Comparison of ENCODE assay signal across 1 mouse cellular context in the genomic region with DNA sequence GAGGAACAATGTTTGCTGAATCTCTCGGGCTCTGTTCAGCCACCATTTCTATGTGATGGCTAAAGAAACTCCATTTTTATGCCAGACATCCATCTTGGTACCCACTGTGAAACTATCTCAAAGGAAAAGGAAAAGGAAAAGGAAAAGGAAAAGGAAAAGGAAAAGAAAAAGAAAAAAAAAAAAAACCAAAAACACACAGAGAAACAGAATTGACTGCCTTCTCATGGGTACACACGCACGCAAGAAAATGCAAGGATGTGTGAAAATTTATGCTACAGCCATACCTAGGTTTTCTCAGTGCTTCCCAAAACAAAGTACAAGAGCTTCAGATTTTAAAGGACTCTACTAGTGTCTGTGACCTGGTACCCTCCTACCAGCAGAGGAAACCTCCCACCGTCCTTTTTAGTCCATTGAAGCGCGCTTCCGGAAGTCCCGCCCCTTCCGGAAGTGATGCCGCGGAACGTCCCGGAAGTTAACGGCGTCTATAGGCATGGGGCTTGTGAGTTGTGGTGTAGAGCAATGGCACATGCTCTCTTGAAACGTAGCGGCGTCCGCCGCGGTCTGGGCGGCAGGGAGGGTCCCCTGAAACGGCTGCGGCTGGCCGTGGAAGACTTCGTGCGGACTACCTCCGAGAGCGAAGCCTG.
TF ChIP-seq lines count a peak whose summit lies in the region.

Gene Nom1, plus strand, starts transcription at position 437 of the 644 bp plus-strand sequence.

TF ChIP-seq in CH12.LX, 34 proteins besides CTCF, POLR2A, EP300 and RAD21 (continued from another document):
- TF ChIP-seq IRF4 (IDR thresholded peaks at IDR 0.05; ENCODE audit: low read depth, low read length) (peak; percentile 31; the same call in 1 of the 2 replicates), BHLHE40 (IDR thresholded peaks at IDR 0.05; ENCODE audit: low read depth, low read length) (no peak), KAT2A (IDR thresholded peaks at IDR 0.05; ENCODE audit: insufficient replicate concordance, low read length) (peak; percentile 72; the same call in 1 of the 2 replicates), ELF1 (IDR thresholded peaks at IDR 0.05; ENCODE audit: low read depth, low read length) (peak; percentile 95), ZKSCAN1 (IDR thresholded peaks at IDR 0.05; ENCODE audit: borderline replicate concordance, low read depth, low read length) (no peak), JUN (IDR thresholded peaks at IDR 0.05; ENCODE audit: insufficient read depth, low read depth, low read length) (no peak), ZMIZ1 (IDR thresholded peaks at IDR 0.05; ENCODE audit: low read depth, low read length) (peak; percentile 62), TBP (conservative IDR thresholded peaks at IDR 0.05; ENCODE audit: low read depth, low read length) (peak; percentile 85), CHD2 (IDR thresholded peaks at IDR 0.05; ENCODE audit: low read length) (peak; percentile 48; the same call in 1 of the 2 replicates), MAFK (IDR thresholded peaks at IDR 0.05; ENCODE audit: insufficient replicate concordance, low read length) (peak; percentile 25; the same call in 1 of the 2 replicates), SIN3A (IDR thresholded peaks at IDR 0.05; ENCODE audit: low read length) (peak; percentile 94), MYC (IDR thresholded peaks at IDR 0.05; ENCODE audit: low read depth, low read length) (peak; percentile 89), JUND (conservative IDR thresholded peaks at IDR 0.05; ENCODE audit: low read depth, low read length) (no peak), POLR2AphosphoS2 (IDR thresholded peaks at IDR 0.05; ENCODE audit: low read depth, low read length) (peak; percentile 51; the same call in 1 of the 2 replicates), RCOR1 (conservative IDR thresholded peaks at IDR 0.05; ENCODE audit: low read depth, low read length) (0 out of 2 replicates have a peak, but pooled peaks have one; percentile 50), MXI1 (IDR thresholded peaks at IDR 0.05; ENCODE audit: low read depth, low read length) (peak; percentile 96), E2F4 (IDR thresholded peaks at IDR 0.05; ENCODE audit: insufficient replicate concordance, low read depth, low read length) (no peak), CHD1 (IDR thresholded peaks at IDR 0.05; ENCODE audit: low read depth, low read length) (peak; percentile 86), ETS1 (conservative IDR thresholded peaks at IDR 0.05; ENCODE audit: low read depth, low read length) (no peak), USF1 (IDR thresholded peaks at IDR 0.05; ENCODE audit: low read depth, low read length) (no peak)
